Mouse (Mus musculus): ENCODE data around the gene Ahnak. TPM values are rescaled to one million over a fixed set of nuclear protein-coding genes. Genes with fewer than 3 reads are reported as not detected.

The Ahnak gene
- polyA plus RNA-seq, 1 experiment from 2014 or later: 20.8 TPM

DNA sequence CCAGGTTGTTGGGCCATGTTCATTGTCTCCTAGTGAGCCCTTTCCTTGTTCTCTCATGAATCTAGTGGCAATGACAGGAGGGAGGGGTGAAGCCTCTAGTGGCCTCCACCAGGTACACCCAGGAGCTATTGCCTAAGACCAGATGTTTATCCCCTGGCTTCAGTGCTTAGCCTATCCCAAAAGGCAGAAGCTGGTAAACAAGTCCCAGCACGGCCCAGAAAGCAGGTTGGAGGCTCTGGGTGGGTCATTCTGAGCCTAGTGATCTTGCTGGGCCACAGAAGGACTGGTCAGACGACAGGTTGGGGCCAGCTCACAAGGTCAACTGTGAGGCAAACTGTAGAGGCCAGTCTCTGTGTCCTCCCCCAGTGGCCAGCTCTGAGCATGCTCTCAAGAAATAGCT, 101.6 kb downstream of the Ahnak start:
- Histone ChIP-seq H3K4me3 (ENCODE audit: low read length) (no peak overlapping the region), H3K27me3 (replicated peaks; ENCODE audit: control insufficient read depth, insufficient read depth, low read length) (no peaks in the 10 kb centered on the region), H3K4me1 (ENCODE audit: control insufficient read depth, insufficient read depth, low read length) (no peaks in the 10 kb centered on the region), H3K27ac (ENCODE audit: low read length) (no peak overlapping the region), H3K9me3 (ENCODE audit: control insufficient read depth, low read length) (no peaks in the 10 kb centered on the region), H3K4me2 (ENCODE audit: low read depth, low read length) (no peak overlapping the region), H3K36me3 (ENCODE audit: control insufficient read depth, insufficient read depth, low read length) (no peaks in the 10 kb centered on the region), H3K9ac (ENCODE audit: low read depth, low read length) (no peak overlapping the region)
- ATAC-seq: no peak
- 42% methylated on average over 2 of the region's 2 CpGs for WGBS

DNA sequence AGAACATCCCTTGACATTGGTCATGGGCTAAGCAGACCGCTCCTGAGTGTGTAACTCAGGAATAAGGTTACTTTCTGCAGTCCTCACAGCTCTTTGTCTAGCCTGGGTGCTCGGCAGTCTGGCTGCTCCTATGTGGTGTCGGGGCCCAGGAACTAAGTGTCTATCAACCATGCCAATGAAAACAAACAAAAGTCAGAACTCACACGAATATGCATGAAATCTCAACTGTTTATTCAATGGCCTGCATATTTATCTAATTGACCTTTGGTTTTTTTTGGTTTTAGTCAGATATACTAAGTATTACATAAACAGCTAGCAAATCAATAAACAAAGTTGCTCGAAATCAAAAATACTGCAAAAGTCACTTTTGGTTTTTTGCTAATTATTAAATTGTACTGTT, 106.0 kb downstream of the Ahnak start:
- H3K27ac ChIP-seq (ENCODE audit: low read length): no peak overlapping the region
- no peaks in the 10 kb centered on the region for H3K9me3 ChIP-seq (ENCODE audit: control insufficient read depth, low read length)
- H3K4me3 ChIP-seq (ENCODE audit: low read length): no peak overlapping the region
- H3K9ac ChIP-seq (ENCODE audit: low read depth, low read length): no peak overlapping the region
- H3K36me3 ChIP-seq (ENCODE audit: control insufficient read depth, insufficient read depth, low read length): no peaks in the 10 kb centered on the region
- H3K27me3 ChIP-seq (replicated peaks; ENCODE audit: control insufficient read depth, insufficient read depth, low read length): no peaks in the 10 kb centered on the region
- no peak overlapping the region for H3K4me2 ChIP-seq (ENCODE audit: low read depth, low read length)
- no peak for ATAC-seq
- WGBS: 68% methylated on average over 5 of the region's 5 CpGs
- no peaks in the 10 kb centered on the region for H3K4me1 ChIP-seq (ENCODE audit: control insufficient read depth, insufficient read depth, low read length)

DNA sequence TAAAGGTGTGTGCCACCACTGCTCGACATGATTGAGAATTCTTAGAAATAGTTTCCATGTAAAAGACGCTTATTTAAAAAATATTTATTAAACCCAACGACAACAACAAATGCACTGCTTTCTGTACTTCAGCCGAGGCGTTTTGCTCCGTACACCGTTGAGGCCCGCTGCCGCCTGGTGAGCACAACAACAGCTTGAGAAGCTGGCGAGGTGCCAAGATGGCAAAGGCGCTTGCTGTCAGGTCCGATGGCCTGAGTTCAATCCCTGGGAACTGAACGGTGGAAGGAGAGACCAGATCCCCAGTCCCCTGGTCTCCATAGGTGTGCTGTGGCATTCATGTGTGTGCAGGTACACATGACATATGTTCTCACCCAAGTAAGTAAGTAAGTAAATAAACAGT, 108.4 kb downstream of the Ahnak start:
- no peaks in the 10 kb centered on the region for H3K27me3 ChIP-seq (replicated peaks; ENCODE audit: control insufficient read depth, insufficient read depth, low read length)

DNA sequence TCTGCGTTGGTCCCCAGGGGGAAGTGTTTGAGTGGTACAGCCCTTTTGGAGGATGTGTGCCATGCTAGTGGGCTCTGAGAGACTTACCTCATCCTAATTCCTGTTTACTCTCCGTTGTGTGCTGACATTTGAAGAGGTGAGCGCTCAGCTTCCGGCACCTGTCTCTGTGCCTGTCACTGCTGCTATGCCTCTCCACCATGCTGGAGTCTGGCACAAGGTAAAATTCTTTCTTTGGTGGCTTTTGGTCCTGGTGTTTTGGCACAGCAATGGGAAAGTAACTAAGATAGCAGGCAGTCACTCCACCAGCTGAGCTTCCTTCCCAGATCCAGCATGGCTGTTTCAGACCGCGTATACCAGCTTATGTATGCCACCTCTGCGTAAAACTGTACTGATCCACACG, 110.7 kb downstream of the Ahnak start:
- no peak for ATAC-seq
- no peaks in the 10 kb centered on the region for H3K27me3 ChIP-seq (replicated peaks; ENCODE audit: control insufficient read depth, insufficient read depth, low read length)
- no peak overlapping the region for H3K27ac ChIP-seq (ENCODE audit: low read length)
- H3K4me2 ChIP-seq (ENCODE audit: low read depth, low read length): no peak overlapping the region
- 87% methylated on average over 8 of the region's 8 CpGs for WGBS
- H3K4me1 ChIP-seq (ENCODE audit: control insufficient read depth, insufficient read depth, low read length): no peaks in the 10 kb centered on the region
- no peak overlapping the region for H3K9ac ChIP-seq (ENCODE audit: low read depth, low read length)
- no peaks in the 10 kb centered on the region for H3K9me3 ChIP-seq (ENCODE audit: control insufficient read depth, low read length)
- no peak overlapping the region for H3K4me3 ChIP-seq (ENCODE audit: low read length)
- no peaks in the 10 kb centered on the region for H3K36me3 ChIP-seq (ENCODE audit: control insufficient read depth, insufficient read depth, low read length)

More for the DNA sequence above, 108.4 kb downstream of the Ahnak start:
- Histone ChIP-seq H3K4me2 (ENCODE audit: low read depth, low read length) (no peak overlapping the region), H3K9me3 (ENCODE audit: control insufficient read depth, low read length) (no peaks in the 10 kb centered on the region), H3K27ac (ENCODE audit: low read length) (no peak overlapping the region), H3K4me1 (ENCODE audit: control insufficient read depth, insufficient read depth, low read length) (no peaks in the 10 kb centered on the region), H3K36me3 (ENCODE audit: control insufficient read depth, insufficient read depth, low read length) (no peaks in the 10 kb centered on the region), H3K9ac (ENCODE audit: low read depth, low read length) (no peak overlapping the region), H3K4me3 (ENCODE audit: low read length) (no peak overlapping the region)
- 73% methylated on average over 13 of the region's 13 CpGs for WGBS
- ATAC-seq: no peak

DNA sequence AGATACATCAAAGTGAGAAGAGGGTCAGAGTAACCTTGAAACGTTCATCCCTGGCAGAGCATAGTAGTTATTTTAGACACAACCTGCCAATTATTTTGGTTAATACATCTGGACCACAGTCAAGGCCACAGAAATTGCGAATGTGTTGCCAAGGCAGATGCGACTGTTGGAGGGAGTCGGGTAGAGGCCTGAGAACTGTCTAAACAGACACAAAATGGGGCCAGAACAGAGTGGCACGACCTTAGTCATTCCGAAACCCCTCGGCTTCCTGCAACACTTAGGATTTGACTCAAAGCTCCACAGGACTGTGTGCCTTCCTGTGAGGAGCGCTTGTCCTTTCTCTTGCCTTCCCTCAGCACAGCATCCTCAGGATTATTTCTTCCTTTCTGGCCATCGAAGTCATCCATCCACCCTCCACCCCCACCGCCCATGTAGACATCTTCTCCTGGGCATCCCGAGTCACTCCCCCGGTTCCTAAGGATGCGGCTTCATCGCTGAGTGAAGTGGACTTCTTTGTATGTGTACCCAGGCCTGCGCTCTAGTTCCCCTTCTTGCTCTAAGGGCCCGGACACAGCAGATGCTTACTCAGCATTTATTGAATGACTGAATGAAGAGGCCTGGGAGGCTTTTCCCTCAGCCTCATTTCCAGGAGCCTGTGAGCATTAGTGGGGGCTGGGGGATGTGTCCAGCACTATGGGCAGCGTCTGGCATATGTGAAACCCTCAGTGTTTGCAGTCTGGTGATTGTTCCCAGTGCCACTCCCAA, 111.4 kb downstream of the Ahnak start:
- Histone ChIP-seq H3K9me3 (ENCODE audit: control insufficient read depth, low read length) (no peaks in the 10 kb centered on the region), H3K4me2 (ENCODE audit: low read depth, low read length) (no peak overlapping the region), H3K4me1 (ENCODE audit: control insufficient read depth, insufficient read depth, low read length) (peaks cover 5% of the 10 kb centered on the region; the same call in 1 of the 2 replicates), H3K27ac (ENCODE audit: low read length) (no peak overlapping the region), H3K27me3 (replicated peaks; ENCODE audit: control insufficient read depth, insufficient read depth, low read length) (no peaks in the 10 kb centered on the region), H3K9ac (ENCODE audit: low read depth, low read length) (no peak overlapping the region), H3K36me3 (ENCODE audit: control insufficient read depth, insufficient read depth, low read length) (no peaks in the 10 kb centered on the region), H3K4me3 (ENCODE audit: low read length) (no peak overlapping the region)
- WGBS: 80% methylated on average over 17 of the region's 17 CpGs
- no peak for ATAC-seq

DNA sequence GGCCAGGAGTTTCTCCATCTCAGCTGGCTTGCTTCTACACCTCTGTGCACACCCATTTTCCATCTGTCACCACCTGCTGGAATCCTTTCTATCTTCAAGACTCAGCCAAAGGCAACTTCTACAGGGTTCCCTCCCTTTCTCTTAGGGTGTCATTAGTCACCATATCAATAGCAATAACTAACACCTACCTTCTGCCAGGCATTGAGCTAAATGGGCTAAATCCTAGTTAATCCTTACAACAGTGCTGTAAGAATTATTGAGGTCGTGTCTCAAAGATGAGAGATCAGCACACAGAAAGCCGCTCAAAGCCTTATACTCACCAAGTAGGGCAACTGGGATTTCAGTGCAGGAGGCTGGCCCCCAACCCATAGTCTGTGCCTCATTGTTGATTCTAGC, 112.0 kb downstream of the Ahnak start:
- Histone ChIP-seq H3K4me2 (ENCODE audit: low read depth, low read length) (no peak overlapping the region), H3K4me1 (ENCODE audit: control insufficient read depth, insufficient read depth, low read length) (peaks cover 8% of the 10 kb centered on the region), H3K9me3 (ENCODE audit: control insufficient read depth, low read length) (no peaks in the 10 kb centered on the region), H3K27ac (ENCODE audit: low read length) (no peak overlapping the region), H3K4me3 (ENCODE audit: low read length) (no peak overlapping the region), H3K36me3 (ENCODE audit: control insufficient read depth, insufficient read depth, low read length) (no peaks in the 10 kb centered on the region), H3K9ac (ENCODE audit: low read depth, low read length) (no peak overlapping the region), H3K27me3 (replicated peaks; ENCODE audit: control insufficient read depth, insufficient read depth, low read length) (no peaks in the 10 kb centered on the region)
- 74% methylated on average over 2 of the region's 2 CpGs for WGBS
- no peak for ATAC-seq

DNA sequence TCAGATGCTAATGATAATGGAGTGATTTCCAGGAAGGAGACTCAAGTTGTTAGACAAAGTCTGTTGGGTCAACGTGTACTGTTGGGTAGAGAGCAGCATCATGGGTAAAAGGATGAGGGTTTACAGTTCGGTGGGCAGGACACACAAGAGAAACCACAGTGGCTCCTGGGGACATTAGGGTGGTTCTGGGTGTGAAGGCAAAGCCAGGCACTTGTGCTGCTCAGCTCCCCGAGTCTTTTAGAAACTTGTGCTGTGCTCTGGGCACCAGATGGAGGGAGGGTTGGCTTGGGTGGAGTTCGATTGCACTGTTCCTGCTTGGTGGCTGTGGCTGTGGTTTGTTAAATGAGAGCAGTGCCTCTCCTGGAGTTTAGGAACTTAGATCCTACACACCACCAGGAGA, 114.9 kb downstream of the Ahnak start:
- ATAC-seq: no peak
- Histone ChIP-seq H3K27me3 (replicated peaks; ENCODE audit: control insufficient read depth, insufficient read depth, low read length) (no peaks in the 10 kb centered on the region), H3K4me1 (ENCODE audit: control insufficient read depth, insufficient read depth, low read length) (peaks cover 22% of the 10 kb centered on the region), H3K4me3 (ENCODE audit: low read length) (no peak overlapping the region), H3K27ac (ENCODE audit: low read length) (no peak overlapping the region), H3K4me2 (ENCODE audit: low read depth, low read length) (no peak overlapping the region), H3K36me3 (ENCODE audit: control insufficient read depth, insufficient read depth, low read length) (no peaks in the 10 kb centered on the region), H3K9ac (ENCODE audit: low read depth, low read length) (no peak overlapping the region), H3K9me3 (ENCODE audit: control insufficient read depth, low read length) (no peaks in the 10 kb centered on the region)
- WGBS: 86% methylated on average over 4 of the region's 4 CpGs

DNA sequence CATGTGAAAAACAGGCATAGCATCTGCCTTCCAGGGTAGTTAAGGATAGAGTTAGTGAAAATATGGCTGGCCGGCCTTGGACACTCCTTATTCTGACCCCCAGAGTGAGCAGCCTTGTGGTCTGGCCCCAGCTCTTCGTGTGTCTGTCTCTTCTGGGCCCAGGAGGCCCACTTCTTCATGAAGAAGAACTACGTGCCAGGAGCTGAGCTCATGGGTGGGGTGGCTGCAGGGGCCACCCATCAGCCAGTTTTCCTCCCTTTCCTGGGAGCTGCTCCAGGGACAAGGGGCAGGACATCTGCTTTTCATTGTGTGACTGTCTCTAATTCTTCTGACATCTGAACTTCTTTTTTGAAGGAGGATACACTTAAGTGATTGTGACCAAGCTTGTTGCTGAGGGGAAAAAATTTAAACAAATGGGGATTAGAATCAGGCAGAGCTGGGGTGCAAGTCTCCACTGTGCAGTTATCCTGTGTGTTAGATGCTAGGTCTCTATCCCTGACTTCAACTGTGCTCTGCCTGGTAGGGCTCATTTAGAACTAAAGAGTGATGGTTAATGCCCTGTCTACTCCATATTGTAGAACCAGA, 116.1 kb downstream of the Ahnak start:
- Histone ChIP-seq H3K4me2 (ENCODE audit: low read depth, low read length) (no peak overlapping the region), H3K36me3 (ENCODE audit: control insufficient read depth, insufficient read depth, low read length) (no peaks in the 10 kb centered on the region), H3K4me3 (ENCODE audit: low read length) (no peak overlapping the region), H3K4me1 (ENCODE audit: control insufficient read depth, insufficient read depth, low read length) (peaks cover 22% of the 10 kb centered on the region), H3K9ac (ENCODE audit: low read depth, low read length) (peak overlapping the region; percentile 16; the same call in 1 of the 2 replicates), H3K27ac (ENCODE audit: low read length) (no peak overlapping the region), H3K9me3 (ENCODE audit: control insufficient read depth, low read length) (no peaks in the 10 kb centered on the region), H3K27me3 (replicated peaks; ENCODE audit: control insufficient read depth, insufficient read depth, low read length) (no peaks in the 10 kb centered on the region)
- no peak for ATAC-seq
- WGBS: 61% methylated on average over 3 of the region's 3 CpGs

DNA sequence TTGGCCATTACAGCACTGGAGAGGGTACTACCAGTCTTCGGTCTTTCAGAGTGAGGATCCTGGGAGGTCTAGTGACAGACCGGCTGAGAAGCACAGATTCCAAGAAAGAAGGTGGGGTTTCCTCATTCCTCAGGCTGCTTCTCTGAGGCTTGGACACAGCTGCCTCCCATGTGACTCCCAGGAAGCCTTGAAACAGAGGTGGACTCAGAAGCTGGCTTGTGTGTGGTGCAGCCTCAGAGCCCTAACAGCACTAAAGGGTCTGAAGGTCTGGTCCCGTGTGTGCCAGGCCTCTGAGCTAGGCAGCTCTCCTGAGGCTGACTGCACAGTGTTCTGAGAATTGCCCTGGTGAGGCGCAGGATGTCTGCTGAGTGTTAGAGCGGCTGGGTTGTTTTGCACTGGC, 117.0 kb downstream of the Ahnak start:
- 31% methylated on average over 5 of the region's 5 CpGs for WGBS

More for the DNA sequence above, 117.0 kb downstream of the Ahnak start:
- Histone ChIP-seq H3K27me3 (replicated peaks; ENCODE audit: control insufficient read depth, insufficient read depth, low read length) (no peaks in the 10 kb centered on the region), H3K9ac (ENCODE audit: low read depth, low read length) (peak overlapping the region; percentile 48; the same call in 1 of the 2 replicates), H3K4me2 (ENCODE audit: low read depth, low read length) (no peak overlapping the region), H3K27ac (ENCODE audit: low read length) (peak overlapping the region; percentile 80), H3K4me3 (ENCODE audit: low read length) (no peak overlapping the region), H3K36me3 (ENCODE audit: control insufficient read depth, insufficient read depth, low read length) (no peaks in the 10 kb centered on the region), H3K4me1 (ENCODE audit: control insufficient read depth, insufficient read depth, low read length) (peaks cover 22% of the 10 kb centered on the region), H3K9me3 (ENCODE audit: control insufficient read depth, low read length) (no peaks in the 10 kb centered on the region)
- peak; percentile 33 for ATAC-seq
